Mouse (Mus musculus): ENCODE results near the gene Cib4.

The Cib4 gene

DNA sequence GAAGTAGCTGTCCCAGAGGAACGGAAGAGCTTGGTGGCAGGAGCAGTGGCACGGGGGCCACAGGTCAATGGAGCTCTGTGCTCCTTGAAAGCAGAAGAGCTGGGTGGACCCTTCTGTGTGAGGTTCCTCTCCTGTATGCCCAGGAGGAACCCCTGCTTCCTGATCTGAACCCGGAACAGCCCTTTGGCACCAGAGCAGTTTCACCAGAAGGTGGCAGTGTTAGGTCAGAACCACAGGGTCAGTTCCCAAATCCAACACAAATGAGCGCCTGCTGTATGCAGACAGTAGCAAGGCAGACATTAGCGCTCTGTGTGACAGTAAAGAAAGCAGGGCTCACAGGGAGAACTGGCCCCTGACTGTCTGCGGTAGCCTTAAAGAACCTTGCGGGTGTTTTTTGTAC, 29.3 kb downstream of the Cib4 start:
- peak; percentile 58 for DNase-seq (ENCODE audit: low spot score)

DNA sequence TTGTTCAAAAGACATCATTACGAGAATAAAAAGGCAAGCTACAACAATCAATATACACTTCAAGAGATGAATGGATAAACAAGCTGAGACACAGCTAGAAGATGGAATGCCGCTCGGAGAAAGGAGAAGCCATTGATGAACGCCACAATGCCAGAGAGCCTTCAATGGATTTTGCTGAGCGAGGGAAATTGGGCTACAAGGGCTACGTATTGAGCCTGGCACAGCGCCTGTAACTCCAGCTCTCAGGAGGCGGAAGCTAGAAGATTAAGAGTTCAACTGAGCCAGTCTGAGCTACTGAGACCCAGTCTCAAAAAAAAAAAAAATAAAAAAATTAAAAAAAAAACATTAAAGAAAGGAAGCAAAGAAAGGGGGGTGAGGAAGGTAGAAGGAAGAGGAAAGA, 32.5 kb downstream of the Cib4 start:
- DNase-seq (ENCODE audit: low spot score), result no peak

DNA sequence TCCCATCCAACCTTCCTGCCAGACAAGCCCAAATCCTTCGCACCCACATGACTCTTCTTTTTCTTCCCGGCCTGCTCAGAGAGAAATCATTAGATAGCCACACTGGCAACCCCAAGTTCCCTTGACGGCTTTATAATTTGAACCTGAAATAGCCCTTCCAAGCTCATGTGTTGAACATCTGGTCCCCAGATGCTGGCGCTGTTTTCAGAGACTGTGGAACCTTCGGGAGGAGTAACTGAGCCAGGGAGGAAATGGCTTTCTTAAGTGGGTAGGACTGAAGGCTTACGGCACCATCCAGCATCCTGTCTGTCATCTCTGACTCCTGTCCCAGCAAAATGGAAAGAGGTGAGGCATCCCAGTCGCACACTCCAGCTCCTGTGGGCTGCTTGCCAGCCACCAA, 48.3 kb downstream of the Cib4 start:
- DNase-seq (ENCODE audit: low spot score), result no peak

DNA sequence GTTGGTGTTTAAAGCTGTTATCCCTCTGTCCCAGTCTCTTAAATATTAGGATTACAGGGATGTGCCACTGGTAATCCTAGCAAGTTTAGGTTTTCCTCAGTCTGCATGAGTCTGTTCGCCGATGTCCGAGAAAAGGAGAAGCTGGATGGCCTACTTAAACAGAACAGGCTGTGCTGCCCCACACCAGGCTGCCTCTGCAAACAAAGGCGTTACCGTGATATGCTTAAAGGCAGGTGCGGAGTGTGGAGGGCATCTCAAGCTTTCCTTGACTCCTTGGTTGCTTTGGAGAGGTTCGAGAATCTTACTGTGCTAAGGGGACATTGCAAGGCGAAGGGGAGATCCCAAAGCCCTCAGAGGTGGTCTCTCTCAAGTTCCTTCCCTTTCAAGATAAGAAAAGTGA, 48.8 kb downstream of the Cib4 start:
- no peak for DNase-seq (ENCODE audit: low spot score)

DNA sequence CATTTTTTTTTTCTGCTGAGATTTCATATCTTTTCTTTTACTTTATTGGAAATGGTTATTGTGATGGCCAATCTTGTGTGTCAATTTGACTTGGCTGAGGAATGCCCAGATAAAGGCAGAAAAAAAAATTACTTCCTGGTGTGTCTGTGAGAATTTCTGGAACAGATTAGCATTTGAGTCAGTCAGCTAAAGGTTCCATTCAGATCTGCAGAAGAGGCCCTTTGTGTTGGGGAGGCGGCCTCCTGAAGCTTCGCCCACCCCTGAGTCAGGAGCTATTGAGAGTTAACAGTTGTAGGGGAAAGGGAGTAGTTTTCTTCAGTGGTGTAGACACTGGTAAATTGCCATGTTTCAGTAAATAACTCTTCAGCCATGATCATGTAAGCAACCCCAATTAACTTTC, 50.3 kb downstream of the Cib4 start:
- no peak for DNase-seq (ENCODE audit: low spot score)

DNA sequence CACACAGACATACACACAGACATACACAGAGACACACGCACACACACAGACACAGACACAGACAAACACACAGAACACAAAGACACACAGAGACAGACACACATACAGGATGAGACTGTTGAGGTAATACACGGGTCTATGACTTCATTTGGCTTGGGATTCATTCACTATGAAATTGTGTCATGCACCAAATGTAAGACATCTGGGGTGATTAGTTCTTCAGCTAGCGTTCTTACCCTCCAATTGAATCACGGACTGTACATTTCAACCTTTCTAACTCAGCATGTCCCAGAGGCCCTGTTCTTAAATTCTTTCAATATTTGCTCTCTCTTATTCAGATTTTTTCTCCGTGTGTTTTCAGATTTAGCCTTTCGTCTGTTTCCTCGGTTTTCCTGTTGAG, 51.0 kb downstream of the Cib4 start:
- DNase-seq (ENCODE audit: low spot score), result no peak

DNA sequence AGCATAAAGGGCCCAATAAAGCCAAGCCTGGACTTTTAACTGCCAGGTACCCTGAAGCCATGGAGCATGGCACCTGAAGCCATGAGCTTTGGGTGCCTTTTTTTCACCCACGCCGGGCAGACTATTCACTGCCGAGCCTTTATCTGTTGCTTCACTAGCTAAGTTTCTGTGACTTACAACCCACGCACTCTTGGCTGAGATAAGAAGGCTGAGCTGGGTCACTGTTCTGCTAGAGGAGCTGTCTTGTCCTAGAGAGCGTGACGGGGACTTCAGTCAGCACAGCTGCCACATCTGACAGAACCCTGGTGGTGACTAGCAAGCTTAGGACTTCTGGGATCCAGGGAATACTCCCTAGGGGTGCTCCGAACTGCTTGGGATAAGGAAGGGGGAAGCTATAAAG, 51.9 kb downstream of the Cib4 start:
- no peak for DNase-seq (ENCODE audit: low spot score)

DNA sequence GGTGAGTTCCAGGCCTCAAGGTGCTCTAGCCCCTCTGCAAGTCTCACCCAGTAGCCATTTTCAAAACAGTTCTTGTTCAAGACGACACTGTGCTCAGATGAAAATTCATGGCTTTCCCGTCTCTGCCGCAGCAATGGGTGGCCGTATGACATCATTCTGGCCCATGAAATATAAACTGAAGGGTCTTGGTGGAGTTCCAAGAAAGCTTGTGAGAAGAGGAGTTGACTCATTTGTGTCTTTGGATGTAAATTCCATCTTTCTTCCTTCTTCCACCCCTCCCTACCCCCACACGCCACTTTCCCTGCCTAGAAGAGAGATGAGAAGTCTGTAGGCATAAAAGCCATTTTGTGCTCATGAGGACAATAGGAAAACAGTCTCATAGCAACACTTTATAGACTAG, 54.8 kb downstream of the Cib4 start:
- DNase-seq (ENCODE audit: low spot score), result no peak

DNA sequence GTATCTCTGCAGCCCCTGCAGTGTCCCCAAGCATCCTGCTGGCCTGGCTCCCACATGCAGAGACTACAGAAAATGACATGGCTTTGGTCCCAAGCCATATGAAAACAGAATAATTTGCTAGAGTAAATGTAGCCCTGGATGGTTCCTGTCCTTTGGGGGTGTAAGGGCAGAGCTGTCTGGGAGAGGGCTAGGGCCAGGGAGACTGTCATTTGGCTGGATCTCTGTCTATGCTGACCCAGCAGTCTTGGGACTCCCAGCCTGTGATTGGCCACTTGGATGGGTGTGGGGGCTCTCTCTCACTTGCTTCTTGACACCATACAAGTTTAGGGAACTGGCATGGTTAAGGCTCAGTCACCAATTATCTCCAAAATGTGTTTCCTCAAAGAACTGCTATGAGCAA, 55.4 kb downstream of the Cib4 start:
- DNase-seq (ENCODE audit: low spot score), result no peak

DNA sequence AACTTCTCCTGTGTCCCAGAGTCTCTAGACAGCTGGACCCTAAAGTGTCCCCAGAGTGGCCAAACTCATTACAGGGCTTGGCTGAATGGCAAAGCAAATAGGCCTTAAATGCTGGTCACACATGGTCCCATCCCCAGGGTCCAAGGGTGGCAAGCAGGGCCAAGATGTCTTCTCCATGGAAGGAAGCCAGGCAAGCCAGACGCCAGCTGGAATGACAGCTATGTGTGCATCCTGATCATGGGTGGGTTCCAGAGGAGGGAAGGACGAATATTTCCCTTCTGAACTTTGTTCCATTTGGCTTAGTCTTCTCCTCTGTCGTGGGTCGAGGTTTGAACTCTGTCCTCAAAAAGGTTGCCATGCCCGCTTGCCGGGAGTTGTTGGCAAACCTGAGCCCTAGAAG, 60.5 kb downstream of the Cib4 start:
- no peak for DNase-seq (ENCODE audit: low spot score)

DNA sequence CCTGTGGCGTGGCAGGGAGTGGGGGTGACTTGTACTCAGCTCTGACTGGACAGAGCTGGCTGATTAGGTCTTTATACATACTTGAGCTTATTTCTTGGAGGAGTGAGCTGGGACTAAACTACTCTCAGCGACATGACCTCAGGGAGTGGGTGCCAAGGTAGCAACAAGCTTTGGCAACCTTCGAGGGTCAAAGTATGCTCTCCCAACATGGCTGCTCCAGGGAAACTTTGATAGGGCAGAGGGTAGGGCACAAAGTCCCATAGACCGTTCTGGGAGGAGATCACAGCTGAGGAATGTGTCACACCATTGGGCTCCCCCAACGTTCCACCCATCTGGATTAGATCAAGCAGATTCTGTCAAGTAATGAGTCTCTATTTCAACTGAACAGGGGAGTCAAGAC, 61.0 kb downstream of the Cib4 start:
- DNase-seq (ENCODE audit: low spot score), result no peak

DNA sequence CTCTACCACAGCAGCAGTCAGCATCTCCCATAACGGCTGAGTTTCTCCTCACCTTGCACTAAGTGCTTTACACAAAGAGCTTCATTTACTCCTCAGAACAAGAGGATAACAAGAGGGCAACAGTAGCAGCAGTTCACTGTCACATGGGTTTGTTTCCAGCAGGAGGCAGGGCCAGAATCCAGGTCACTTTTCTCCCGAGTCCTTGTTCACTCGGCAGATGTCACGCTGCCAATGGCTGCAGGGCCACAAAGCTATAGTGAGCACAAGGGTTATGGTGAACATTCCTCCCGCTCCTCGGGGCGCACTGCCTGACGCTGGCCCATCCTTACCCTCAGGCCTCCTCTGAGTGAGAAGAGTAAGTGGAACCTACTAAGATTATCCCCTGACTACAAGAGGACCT, 62.1 kb downstream of the Cib4 start:
- no peak for DNase-seq (ENCODE audit: low spot score)

DNA sequence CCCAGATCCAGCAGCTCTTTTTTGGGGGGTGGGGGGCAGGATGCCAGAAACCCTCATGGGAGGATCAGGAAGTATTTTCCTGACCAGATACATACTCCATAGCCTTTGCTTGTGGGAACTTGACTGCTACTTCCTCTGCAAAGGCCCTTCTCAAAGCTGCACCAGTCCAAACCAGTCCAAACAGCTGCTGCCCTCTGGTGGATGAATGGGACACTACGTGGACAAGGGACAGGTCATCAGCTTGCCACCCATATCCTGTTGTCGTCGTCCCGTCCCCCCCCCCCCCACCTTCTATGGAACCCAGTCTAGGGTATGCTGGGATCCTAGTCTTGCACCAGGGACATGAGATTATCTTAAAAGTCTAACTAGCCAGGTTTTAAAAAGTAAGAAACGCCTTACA, 63.3 kb downstream of the Cib4 start:
- DNase-seq (ENCODE audit: low spot score), result peak; percentile 89

DNA sequence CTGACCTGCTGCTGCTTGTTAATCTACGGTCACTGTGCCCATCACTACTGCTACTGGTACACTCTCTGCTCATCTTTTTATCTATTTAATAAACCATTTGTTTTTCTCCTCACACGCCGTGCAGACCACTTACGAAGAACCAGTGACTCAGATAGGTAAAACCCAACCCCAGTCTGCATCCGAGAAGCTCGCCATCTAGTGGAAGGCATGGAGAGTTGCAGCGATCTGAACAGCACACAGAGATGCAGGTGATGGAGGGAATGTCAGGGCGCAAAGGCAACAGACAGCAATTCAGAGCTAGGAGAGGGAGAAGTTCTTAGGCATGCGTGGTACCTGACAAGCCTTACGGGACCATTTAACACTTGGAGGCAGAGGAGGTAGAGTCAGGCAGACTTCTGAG, 69.1 kb downstream of the Cib4 start:
- DNase-seq (ENCODE audit: low spot score), result peak; percentile 67

DNA sequence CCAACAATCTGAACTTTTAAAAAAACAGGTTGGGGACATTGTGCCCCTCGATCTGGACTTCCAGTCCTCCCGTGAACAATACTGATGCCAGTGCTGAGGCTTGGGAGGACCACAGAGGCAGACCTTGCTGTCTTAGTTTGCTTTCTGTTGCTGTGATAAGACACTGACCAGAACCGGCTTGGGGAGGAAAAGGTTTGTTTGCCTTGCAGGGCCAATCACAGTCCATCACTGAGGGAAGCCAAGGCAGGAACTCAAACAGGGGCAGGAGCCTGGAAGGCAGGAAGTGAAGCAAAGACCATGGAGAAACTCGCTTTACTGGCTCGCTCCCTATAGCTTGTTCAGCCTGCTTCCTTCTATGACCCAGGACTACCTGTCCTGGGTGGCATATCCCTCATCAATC, 73.5 kb downstream of the Cib4 start:
- no peak for DNase-seq (ENCODE audit: low spot score)

DNA sequence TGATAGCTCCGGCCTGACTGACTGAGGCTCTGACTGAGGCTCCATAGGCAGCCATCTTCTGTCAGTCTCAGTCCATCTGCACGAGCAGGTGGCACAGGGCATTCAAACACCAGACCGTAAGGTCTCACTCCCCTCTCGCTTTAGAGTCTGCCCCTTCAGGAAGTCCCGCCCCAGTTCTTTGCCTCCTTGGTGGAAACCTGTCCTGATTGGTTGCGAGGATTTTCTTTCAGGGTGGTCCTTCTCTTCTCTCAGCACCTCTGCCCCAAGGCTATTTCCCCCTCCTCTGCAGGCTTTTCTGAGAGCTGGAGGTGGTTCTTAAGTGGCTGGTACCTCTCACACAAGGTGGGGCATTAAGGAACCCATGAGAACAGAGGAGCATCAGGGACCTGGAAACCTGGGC, 75.2 kb downstream of the Cib4 start:
- peak; percentile 15 for DNase-seq (ENCODE audit: low spot score)

DNA sequence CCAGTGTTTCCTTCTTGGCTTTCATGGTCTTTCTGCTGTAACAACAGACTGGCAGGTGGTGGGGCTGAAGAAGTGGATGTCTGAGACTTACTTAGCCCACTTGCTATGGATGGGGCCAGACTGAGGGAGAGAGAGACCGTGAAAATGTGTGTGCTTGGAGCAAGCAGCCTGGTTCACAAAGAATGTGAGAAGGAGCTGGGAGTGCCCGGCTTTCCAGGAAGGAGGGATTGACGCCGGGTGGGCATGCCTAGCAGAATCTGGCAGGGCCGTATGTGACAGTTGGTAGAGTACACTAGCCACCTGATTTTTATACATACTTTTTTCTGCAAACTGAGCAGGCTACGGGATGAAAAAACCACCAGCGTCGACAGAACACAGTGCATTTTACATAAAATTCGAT, 79.3 kb downstream of the Cib4 start:
- peak; percentile 22 for DNase-seq (ENCODE audit: low spot score)

DNA sequence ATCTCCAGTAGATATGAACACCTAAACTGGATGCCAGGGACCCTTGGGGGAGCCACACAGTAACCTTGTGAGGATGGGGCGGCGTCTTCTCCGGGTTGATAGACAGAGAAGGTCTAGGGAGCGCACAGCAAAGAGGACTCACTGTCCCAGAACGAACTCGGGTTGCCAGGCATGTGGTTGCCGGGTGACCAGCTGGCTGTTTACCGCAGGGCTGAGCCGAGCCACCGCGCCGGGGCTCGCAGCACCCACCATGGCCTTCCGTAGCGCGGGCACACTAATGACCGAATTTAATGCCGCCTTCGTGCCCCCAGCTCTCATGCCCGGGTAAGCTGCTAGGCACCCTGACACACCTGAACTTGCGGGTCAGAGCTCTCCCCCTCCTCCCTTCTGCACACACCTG, 79.8 kb downstream of the Cib4 start, which contains the start of gene 1700001C02Rik:
TSS of gene 1700001C02Rik (plus strand) at position 187 of the 400 bp plus-strand sequence.
- DNase-seq (ENCODE audit: low spot score), result peak; percentile 33

DNA sequence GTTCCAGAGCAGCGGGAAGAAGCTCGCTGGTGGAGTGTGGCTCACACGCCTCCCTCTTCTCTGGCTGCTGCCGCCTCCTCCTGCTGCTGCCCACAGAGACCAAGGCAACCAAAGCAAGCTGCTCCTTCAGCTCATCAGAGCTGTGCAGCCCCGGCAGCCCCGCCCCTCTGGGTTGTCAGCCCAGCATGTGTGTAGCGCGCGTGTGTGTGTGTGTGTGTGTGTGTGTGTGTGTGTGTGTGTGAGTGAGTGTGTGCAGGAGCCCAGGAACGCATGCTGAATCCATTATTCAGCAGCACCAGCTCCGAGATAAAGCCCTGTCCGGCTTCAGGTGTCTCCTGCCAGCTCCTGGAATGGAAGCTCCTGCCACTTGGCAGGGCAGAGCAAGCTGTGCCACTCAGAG, 83.8 kb downstream of the Cib4 start, which contains the start of gene Otof:
TSS of gene Otof (minus strand) at position 112 of the 400 bp plus-strand sequence.
- DNase-seq (ENCODE audit: low spot score), result peak; percentile 42

DNA sequence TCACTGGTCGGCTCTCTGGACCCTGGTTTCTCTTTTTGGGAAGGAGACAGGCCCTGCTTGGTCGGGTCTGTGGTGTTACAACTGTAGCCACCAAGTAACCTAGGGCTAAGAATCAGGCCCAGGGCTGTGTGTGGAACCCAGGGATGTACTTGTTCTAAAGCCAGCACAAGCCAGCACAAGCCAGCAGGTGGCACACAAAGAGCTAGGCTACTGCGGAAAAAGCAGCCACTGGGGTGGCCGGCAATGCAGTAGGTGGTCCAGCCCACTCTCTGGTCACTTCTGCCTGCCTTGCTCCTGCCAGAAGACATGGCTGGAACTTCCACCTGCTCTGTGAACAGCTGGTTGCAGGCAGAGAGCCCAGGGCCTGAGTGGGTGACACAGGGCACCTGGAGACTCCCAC, 85.5 kb downstream of the Cib4 start:
- DNase-seq (ENCODE audit: low spot score), result peak; percentile 32

DNA sequence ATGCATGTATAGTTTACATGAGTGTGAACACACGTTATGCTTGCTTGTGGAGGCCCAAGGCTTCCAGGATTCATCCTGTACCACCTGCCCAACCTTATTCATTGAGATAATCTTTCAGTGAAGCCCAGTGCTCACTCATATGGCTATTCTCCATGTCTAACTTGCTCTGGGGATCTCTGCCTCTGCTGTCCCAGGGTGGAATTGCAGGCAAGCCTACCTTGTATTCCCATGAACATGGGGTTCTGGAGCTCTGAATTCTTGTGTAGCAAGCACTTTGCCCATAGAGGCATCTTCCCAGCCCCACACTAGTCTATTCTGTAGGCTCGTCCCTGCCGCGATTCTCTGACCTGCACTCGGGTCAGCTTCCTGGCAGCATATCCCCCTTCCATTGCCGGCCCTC, 89.6 kb downstream of the Cib4 start:
- DNase-seq (ENCODE audit: low spot score), result no peak

DNA sequence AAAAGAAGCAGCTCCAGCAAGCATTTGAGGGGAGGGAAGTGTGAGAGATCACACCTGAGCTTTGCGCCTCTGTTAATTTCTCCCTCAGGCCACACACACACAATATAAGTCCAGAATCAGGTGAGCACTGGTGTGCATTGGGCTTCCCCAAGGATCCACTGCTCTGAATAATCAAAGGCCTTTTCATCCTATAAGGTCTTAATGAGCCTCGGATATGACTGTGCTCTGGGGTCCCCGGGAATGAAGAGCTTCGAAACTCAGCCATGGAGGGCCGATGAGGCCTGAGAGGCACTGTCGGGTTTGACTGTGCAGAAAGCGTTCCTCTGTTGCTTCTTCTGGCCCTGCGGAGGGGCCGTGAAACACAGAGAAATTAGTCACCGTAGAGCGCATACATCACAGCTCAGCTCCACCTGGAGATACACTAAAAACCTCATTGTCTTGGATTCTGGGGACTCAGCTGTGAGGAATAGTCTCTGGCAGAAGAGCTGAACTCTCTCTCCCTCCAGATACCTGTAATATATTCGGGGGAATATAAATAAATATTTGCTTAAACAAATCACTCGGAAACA, 101.2 kb downstream of the Cib4 start:
- DNase-seq (ENCODE audit: low spot score), result no peak

DNA sequence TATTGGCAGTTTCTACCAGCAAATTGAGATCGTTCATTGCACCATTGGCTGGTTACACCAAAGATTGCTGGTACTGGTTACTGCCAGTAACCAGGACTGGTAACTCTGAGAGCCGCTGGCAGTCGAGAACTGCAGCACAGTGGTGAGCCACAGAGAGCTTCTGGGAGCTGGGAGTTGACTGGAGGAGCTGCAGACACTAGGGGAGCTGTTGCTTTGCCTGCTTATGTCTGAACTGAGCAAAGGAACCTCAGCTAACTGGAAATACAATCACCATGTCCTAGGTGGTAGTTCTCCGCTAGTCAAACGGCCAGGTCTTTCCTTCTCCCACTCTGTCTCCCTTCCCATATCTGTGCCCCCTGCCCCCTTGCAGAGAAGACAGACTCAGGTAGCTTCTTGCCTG, 103.4 kb downstream of the Cib4 start:
- DNase-seq (ENCODE audit: low spot score), result peak; percentile 46

DNA sequence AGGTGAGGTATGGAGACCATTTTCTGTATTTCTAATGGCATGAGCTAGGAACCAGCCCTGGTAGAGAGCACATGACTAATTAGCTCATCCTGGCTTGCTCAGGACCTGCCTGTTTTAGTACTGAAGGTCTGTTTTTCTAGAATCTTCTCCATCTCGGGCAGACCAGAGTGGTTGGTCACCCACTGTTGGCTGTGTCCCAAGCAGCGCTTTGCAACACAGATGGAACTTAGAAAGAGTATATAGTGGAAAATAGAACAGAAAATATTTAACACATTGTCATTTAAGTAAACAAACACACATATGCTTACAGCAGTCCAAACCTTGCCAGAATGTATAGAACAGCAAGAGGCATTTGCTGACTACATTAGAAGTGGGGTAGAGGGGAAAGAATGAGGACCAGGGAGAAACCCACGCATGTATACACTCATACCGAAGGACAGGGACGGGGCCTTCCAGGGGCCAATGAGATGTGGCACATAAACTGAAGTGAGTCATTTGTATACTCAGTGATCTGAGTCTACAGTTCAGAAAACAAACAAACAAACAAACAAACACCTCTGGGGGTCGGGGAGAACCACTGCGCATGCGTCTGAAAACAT, 105.2 kb downstream of the Cib4 start:
- no peak for DNase-seq (ENCODE audit: low spot score)
